Mouse (Mus musculus): ENCODE results near the gene Sart1. TPM values are rescaled to one million over a fixed set of nuclear protein-coding genes. Genes with fewer than 3 reads are reported as not detected.

Sart1 gene
- polyA plus RNA-seq, 2 experiments = 66.4 to 67.1 TPM

DNA sequence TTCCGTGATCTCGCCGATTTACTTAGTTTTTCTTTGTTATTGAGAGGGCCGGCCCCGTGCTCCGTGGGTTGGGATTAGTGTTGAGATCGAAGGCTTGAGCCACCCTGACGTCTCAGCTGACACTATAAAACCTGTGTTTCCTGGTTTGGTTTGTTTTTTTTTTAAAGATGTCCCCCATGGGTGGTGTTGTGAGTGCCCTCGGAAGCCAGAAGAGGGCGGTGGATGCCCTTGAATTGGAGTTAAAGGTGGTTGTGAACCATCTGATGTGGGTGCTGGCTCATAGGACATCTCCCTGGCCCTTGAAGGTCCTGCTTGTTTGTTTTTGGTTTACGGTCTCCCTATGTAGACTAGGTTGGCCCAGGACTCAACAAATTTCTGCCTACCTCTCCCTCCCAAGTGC is 21.0 kb downstream of the Sart1 start:
- no peak for DNase-seq (ENCODE audit: low spot score)
- H3K4me1 ChIP-seq (ENCODE audit: control insufficient read depth, insufficient read depth, low read length) = peaks cover 14% of the 10 kb centered on the region
- no peak for TF ChIP-seq POLR2A (IDR thresholded peaks at IDR 0.05; ENCODE audit: borderline replicate concordance, extremely low read depth, insufficient read depth, insufficient read length)
- ATAC-seq (ENCODE audit: low FRiP score, low read depth) = no peak
- peak overlapping the region; percentile 94 for H3K4me2 ChIP-seq (replicated peaks; ENCODE audit: low read depth, low read length, severe bottlenecking)
- H3K27me3 ChIP-seq (ENCODE audit: control insufficient read depth, insufficient read depth, low read length) = no peaks in the 10 kb centered on the region
- peak overlapping the region; percentile 66 for H3K9ac ChIP-seq (ENCODE audit: low read depth, low read length, severe bottlenecking)
- H3K27ac ChIP-seq (replicated peaks; ENCODE audit: low read depth, low read length) = peak overlapping the region; percentile 83; the same call in 1 of the 2 replicates
- H3K36me3 ChIP-seq (ENCODE audit: control insufficient read depth, insufficient read depth, low read length) = peaks cover 64% of the 10 kb centered on the region
- 9% methylated on average over 11 of the region's 11 CpGs for WGBS
- H3K4me3 ChIP-seq (replicated peaks; ENCODE audit: low read length) = peak overlapping the region; percentile 94
- H3K9me3 ChIP-seq (ENCODE audit: control insufficient read depth, low read length) = no peaks in the 10 kb centered on the region

DNA sequence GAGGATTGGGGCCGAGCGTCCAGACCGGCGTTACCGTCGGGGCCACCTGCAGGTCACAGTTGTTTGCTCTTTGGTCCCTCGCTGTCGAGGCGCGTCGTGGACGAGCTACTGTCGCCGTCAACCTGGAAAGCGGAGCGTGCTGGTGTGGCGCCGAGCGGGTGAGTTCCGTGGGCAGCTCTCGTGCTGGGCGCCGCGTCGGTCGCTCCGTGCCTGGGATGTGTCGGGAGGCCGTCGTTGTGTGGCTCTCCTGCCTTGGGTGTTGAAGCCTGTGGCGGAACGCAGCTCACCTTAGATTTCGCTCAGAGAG is 21.5 kb downstream of the Sart1 start, which contains the start of gene Banf1:
Gene Banf1, minus strand, starts transcription at position 116 of the 307 bp plus-strand sequence.
- under 1% methylated on average over 33 of the region's 33 CpGs for WGBS
- no peak for TF ChIP-seq POLR2A (IDR thresholded peaks at IDR 0.05; ENCODE audit: borderline replicate concordance, extremely low read depth, insufficient read depth, insufficient read length)
- ATAC-seq (ENCODE audit: low FRiP score, low read depth) = no peak
- peak within 1 kb of the TSS; percentile 94 for H3K4me2 ChIP-seq (replicated peaks; ENCODE audit: low read depth, low read length, severe bottlenecking)
- peaks cover 59% of the 10 kb centered on the region for H3K36me3 ChIP-seq (ENCODE audit: control insufficient read depth, insufficient read depth, low read length)
- H3K9me3 ChIP-seq (ENCODE audit: control insufficient read depth, low read length) = no peaks in the 10 kb centered on the region
- peak within 1 kb of the TSS; percentile 66 for H3K9ac ChIP-seq (ENCODE audit: low read depth, low read length, severe bottlenecking)
- peak within 1 kb of the TSS; percentile 94 for H3K4me3 ChIP-seq (replicated peaks; ENCODE audit: low read length)
- no peak for DNase-seq (ENCODE audit: low spot score)
- no peaks in the 10 kb centered on the region for H3K27me3 ChIP-seq (ENCODE audit: control insufficient read depth, insufficient read depth, low read length)
- H3K27ac ChIP-seq (replicated peaks; ENCODE audit: low read depth, low read length) = peak within 1 kb of the TSS; percentile 83
- H3K4me1 ChIP-seq (ENCODE audit: control insufficient read depth, insufficient read depth, low read length) = peaks cover 14% of the 10 kb centered on the region

DNA sequence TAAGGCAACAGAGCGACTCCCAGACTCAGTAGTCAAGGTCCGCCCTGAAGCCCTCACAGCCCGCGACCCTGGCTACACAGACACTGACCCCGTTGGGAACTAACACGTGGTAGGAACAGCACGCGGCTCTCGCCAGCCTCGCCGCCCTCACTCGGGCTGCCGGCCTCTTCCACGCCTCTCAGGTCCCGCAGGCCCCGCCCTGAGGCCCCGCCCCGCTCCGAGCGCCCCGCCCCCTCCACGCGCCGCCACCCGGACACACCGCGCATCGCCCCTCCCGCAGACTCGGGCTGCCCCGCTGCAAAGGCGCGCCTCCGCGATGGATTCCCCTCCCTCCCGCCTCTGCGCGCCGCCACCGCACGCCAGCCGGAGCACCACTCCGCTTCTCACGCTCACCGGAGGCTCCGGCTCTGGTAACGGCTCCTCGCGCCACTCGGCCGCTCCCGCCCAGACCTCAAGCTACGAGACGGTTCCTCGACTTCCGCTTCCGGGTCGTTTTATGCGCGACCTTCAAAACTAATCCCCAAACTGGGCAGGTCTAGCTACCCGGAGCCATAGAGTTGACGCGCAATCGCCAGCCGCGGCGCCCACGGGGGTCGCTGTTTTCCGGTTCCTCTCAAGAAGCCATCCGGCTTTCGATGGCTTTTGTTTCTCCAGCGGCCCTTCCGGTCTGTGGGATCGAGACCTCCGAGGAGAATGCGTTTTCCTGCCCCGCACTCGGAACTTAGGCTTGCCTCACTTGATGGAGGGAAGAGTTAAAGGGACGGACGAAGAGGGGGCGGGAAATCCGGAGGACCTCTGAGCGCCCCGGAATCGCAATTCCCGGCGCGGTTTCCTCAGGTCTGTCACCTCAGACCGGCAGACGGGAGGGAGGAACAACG is 22.1 kb downstream of the Sart1 start, which contains the start of gene Eif1ad:
Gene Eif1ad, plus strand, starts transcription at position 567 of the 878 bp plus-strand sequence.
- H3K4me1 ChIP-seq (ENCODE audit: control insufficient read depth, insufficient read depth, low read length) = peaks cover 14% of the 10 kb centered on the region
- H3K4me2 ChIP-seq (replicated peaks; ENCODE audit: low read depth, low read length, severe bottlenecking) = peak within 1 kb of the TSS; percentile 94
- ATAC-seq (ENCODE audit: low FRiP score, low read depth) (peak; percentile 96), DNase-seq (ENCODE audit: low spot score) (peak; percentile 97)
- H3K9me3 ChIP-seq (ENCODE audit: control insufficient read depth, low read length) = no peaks in the 10 kb centered on the region
- H3K4me3 ChIP-seq (replicated peaks; ENCODE audit: low read length) = peak within 1 kb of the TSS; percentile 94
- H3K9ac ChIP-seq (ENCODE audit: low read depth, low read length, severe bottlenecking) = peak within 1 kb of the TSS; percentile 66
- peak; percentile 75; the same call in 1 of the 2 replicates for TF ChIP-seq POLR2A (IDR thresholded peaks at IDR 0.05; ENCODE audit: borderline replicate concordance, extremely low read depth, insufficient read depth, insufficient read length)
- WGBS = under 1% methylated on average over 67 of the region's 92 CpGs
- peaks cover 53% of the 10 kb centered on the region for H3K36me3 ChIP-seq (ENCODE audit: control insufficient read depth, insufficient read depth, low read length)
- H3K27ac ChIP-seq (replicated peaks; ENCODE audit: low read depth, low read length) = peak within 1 kb of the TSS; percentile 83
- H3K27me3 ChIP-seq (ENCODE audit: control insufficient read depth, insufficient read depth, low read length) = no peaks in the 10 kb centered on the region

DNA sequence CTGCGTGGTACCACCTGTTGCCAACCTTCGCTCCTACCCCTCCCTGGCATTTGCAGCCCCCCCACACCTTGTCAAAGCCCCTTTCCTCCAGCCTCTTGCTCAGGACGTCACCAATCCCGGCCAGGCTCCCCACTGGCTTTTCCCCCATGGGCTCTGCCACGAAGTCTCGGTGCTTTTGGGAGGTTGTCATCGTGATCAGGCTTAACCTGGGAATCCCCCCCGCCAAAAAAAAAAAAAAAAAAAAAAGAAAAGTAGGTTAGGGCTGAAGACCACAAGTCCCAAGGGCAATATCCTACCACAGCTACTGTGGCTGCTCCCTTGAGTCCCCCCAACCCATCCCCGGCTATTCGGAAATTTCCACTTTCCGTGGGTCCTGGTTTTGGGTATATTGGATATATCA is 22.8 kb downstream of the Sart1 start:
- Histone ChIP-seq H3K36me3 (ENCODE audit: control insufficient read depth, insufficient read depth, low read length) (peaks cover 48% of the 10 kb centered on the region), H3K9ac (ENCODE audit: low read depth, low read length, severe bottlenecking) (peak overlapping the region; percentile 66), H3K27ac (replicated peaks; ENCODE audit: low read depth, low read length) (no peak overlapping the region), H3K4me2 (replicated peaks; ENCODE audit: low read depth, low read length, severe bottlenecking) (peak overlapping the region; percentile 94), H3K4me3 (replicated peaks; ENCODE audit: low read length) (peak overlapping the region; percentile 94), H3K4me1 (ENCODE audit: control insufficient read depth, insufficient read depth, low read length) (peaks cover 14% of the 10 kb centered on the region), H3K9me3 (ENCODE audit: control insufficient read depth, low read length) (no peaks in the 10 kb centered on the region), H3K27me3 (ENCODE audit: control insufficient read depth, insufficient read depth, low read length) (no peaks in the 10 kb centered on the region)
- DNase-seq (ENCODE audit: low spot score) = no peak
- 17% methylated on average over 11 of the region's 11 CpGs for WGBS
- no peak for ATAC-seq (ENCODE audit: low FRiP score, low read depth)
- TF ChIP-seq POLR2A (IDR thresholded peaks at IDR 0.05; ENCODE audit: borderline replicate concordance, extremely low read depth, insufficient read depth, insufficient read length) = no peak

DNA sequence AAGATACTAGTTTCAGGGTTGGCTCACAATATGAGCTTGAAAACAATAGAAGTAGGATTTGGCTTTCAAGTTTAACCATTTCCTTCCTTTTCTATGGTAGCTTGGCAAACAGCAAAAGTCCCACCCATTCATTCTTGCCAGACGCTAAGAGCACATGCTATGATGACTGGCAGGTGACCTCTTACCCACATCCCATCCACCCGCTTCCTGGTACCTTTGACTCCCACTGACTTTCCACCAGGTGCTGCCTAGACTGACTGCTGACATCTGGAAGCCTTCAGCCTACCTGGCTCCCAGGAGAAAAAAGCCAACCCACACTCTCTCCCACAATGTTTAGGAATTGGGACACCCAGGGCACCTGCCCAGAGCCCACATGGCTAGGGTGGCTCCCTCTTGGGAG is 24.4 kb downstream of the Sart1 start:
- H3K9ac ChIP-seq (ENCODE audit: low read depth, low read length, severe bottlenecking) = no peak overlapping the region
- no peak overlapping the region for H3K27ac ChIP-seq (replicated peaks; ENCODE audit: low read depth, low read length)
- 78% methylated on average over 2 of the region's 2 CpGs for WGBS
- DNase-seq (ENCODE audit: low spot score) (no peak), ATAC-seq (ENCODE audit: low FRiP score, low read depth) (no peak)
- H3K9me3 ChIP-seq (ENCODE audit: control insufficient read depth, low read length) = no peaks in the 10 kb centered on the region
- no peak overlapping the region for H3K4me3 ChIP-seq (replicated peaks; ENCODE audit: low read length)
- no peak for TF ChIP-seq POLR2A (IDR thresholded peaks at IDR 0.05; ENCODE audit: borderline replicate concordance, extremely low read depth, insufficient read depth, insufficient read length)
- H3K4me1 ChIP-seq (ENCODE audit: control insufficient read depth, insufficient read depth, low read length) = peaks cover 14% of the 10 kb centered on the region
- H3K36me3 ChIP-seq (ENCODE audit: control insufficient read depth, insufficient read depth, low read length) = peaks cover 32% of the 10 kb centered on the region
- H3K27me3 ChIP-seq (ENCODE audit: control insufficient read depth, insufficient read depth, low read length) = no peaks in the 10 kb centered on the region
- no peak overlapping the region for H3K4me2 ChIP-seq (replicated peaks; ENCODE audit: low read depth, low read length, severe bottlenecking)
